Mouse (Mus musculus): ENCODE results near the gene Ptpn1.

Ptpn1 gene

GRCm38 (mm10) chr2:167948047-167948446 is 16.2 kb downstream of the Ptpn1 start:
- DNase-seq (ENCODE audit: low spot score): no peak

- DNase-seq (ENCODE audit: low spot score): no peak
Observed at GRCm38 (mm10) chr2:167948557-167948956, 16.7 kb downstream of the Ptpn1 start.

- DNase-seq (ENCODE audit: low spot score): no peak
Observed at GRCm38 (mm10) chr2:167949250-167949649, 17.4 kb downstream of the Ptpn1 start.

GRCm38 (mm10) chr2:167949808-167950207 is 18.0 kb downstream of the Ptpn1 start:
- DNase-seq (ENCODE audit: low spot score): no peak

GRCm38 (mm10) chr2:167950681-167951080 is 18.8 kb downstream of the Ptpn1 start:
- DNase-seq (ENCODE audit: low spot score): no peak

- no peak for DNase-seq (ENCODE audit: low spot score)
Observed at GRCm38 (mm10) chr2:167951301-167952211, 19.7 kb downstream of the Ptpn1 start.

GRCm38 (mm10) chr2:167953819-167954218 is 22.0 kb downstream of the Ptpn1 start:
- DNase-seq (ENCODE audit: low spot score): no peak

GRCm38 (mm10) chr2:167954928-167955327 is 23.1 kb downstream of the Ptpn1 start:
- no peak for DNase-seq (ENCODE audit: low spot score)

GRCm38 (mm10) chr2:167957539-167957938 is 25.7 kb downstream of the Ptpn1 start:
- DNase-seq (ENCODE audit: low spot score): no peak

GRCm38 (mm10) chr2:167958082-167958788 is 26.4 kb downstream of the Ptpn1 start:
- DNase-seq (ENCODE audit: low spot score): no peak

- no peak for DNase-seq (ENCODE audit: low spot score)
Observed at GRCm38 (mm10) chr2:167958843-167959242, 27.0 kb downstream of the Ptpn1 start.

GRCm38 (mm10) chr2:167959384-167959911 is 27.6 kb downstream of the Ptpn1 start:
- DNase-seq (ENCODE audit: low spot score): no peak

GRCm38 (mm10) chr2:167959996-167960395 is 28.1 kb downstream of the Ptpn1 start:
- DNase-seq (ENCODE audit: low spot score): no peak

- DNase-seq (ENCODE audit: low spot score): no peak
Observed at GRCm38 (mm10) chr2:167960584-167960983, 28.7 kb downstream of the Ptpn1 start.

- DNase-seq (ENCODE audit: low spot score): no peak
Observed at GRCm38 (mm10) chr2:167962347-167962746, 30.5 kb downstream of the Ptpn1 start.

GRCm38 (mm10) chr2:167963176-167963575 is 31.3 kb downstream of the Ptpn1 start:
- DNase-seq (ENCODE audit: low spot score): no peak

GRCm38 (mm10) chr2:167963778-167964300 is 32.0 kb downstream of the Ptpn1 start:
- no peak for DNase-seq (ENCODE audit: low spot score)

- DNase-seq (ENCODE audit: low spot score): no peak
Observed at GRCm38 (mm10) chr2:167964320-167964719, 32.5 kb downstream of the Ptpn1 start.

GRCm38 (mm10) chr2:167965911-167966310 is 34.1 kb downstream of the Ptpn1 start:
- DNase-seq (ENCODE audit: low spot score): no peak

GRCm38 (mm10) chr2:167968504-167968903 is 36.6 kb downstream of the Ptpn1 start:
- no peak for DNase-seq (ENCODE audit: low spot score)

GRCm38 (mm10) chr2:167969851-167970541 is 38.1 kb downstream of the Ptpn1 start:
- no peak for DNase-seq (ENCODE audit: low spot score)

GRCm38 (mm10) chr2:167972146-167972545 is 40.3 kb downstream of the Ptpn1 start:
- DNase-seq (ENCODE audit: low spot score): no peak
